Mouse (Mus musculus): ENCODE measurements around the gene Folr1.

Gene Folr1

GRCm38 (mm10) chr7:101832372-101832771, 38.2 kb downstream of the Folr1 start:
- no peak for DNase-seq

- no peak for DNase-seq
Measured at GRCm38 (mm10) chr7:101831437-101831836, 39.2 kb downstream of the Folr1 start.

GRCm38 (mm10) chr7:101830373-101830772, 40.2 kb downstream of the Folr1 start:
- DNase-seq = no peak

- peak; percentile 79 for DNase-seq
Measured at GRCm38 (mm10) chr7:101823758-101824630, 46.6 kb downstream of the Folr1 start.

GRCm38 (mm10) chr7:101822836-101823757, 47.5 kb downstream of the Folr1 start:
- DNase-seq = peak; percentile 65

DNA sequence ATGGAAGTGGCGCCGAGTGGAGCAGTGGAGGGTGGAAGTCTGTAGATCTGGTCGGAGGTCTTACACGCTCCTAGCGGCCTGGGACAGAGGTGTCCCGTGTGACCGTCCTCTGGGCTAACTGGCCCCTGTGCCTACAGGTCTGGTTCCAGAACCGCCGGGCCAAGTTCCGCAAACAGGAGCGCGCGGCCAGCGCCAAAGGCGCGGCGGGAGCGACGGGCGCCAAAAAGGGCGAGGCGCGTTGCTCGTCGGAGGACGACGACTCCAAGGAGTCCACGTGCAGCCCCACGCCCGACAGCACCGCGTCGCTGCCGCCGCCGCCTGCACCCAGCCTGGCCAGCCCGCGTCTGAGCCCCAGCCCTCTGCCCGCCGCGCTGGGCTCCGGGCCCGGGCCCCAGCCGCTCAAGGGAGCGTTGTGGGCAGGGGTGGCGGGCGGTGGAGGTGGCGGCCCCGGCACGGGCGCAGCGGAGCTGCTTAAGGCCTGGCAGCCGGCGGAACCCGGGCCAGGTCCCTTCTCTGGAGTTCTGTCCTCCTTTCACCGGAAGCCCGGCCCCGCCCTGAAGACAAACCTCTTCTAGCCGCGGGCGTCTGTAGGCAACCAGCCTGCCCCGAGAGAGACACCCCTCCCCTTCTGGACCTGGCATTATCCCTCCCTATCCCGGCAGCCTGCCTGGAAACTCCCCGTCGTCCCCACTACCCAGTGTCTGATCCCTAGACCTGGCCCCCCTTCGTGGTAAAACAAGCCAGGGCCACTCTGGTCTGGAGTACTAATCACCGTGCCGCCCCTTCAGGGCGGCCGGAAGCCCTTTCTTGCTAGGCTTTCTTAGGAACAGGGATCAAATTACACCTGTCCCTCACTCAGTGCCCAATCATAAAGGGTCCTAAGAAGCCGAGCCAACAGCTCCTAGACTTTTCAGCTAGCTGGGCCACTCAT, 48.8 kb downstream of the Folr1 start:
- DNase-seq = peak; percentile 53

DNA sequence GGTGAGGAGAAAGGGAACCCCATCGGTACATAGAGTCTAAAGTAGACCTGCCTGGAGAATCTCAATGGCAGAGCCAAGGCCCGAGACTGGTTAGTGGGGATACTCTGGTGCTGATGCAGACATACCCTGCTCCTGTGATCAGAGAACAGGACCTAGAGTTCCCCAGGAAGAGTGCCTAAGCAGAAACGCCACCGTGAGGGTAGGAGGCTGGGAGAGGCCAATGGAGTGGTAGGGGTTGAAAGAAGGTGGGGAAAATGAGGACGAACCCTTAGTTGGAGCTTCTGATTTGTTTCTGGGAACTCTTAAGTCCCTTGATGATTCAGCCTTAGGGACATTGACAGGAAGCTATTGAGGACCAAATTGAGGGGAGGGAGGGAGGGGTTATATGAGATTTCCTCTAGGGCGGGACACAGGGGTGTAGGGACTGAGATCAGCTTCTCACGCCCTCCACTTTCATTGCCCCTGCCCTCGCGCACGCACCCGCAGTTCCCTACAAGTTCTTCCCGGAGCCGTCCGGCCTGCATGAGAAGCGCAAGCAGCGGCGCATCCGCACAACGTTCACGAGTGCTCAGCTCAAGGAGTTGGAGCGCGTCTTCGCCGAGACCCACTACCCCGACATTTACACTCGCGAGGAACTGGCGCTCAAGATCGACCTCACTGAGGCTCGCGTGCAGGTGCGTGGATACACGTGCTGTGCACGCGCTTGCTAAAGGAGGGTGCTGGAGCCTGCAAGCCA, 50.1 kb downstream of the Folr1 start:
- no peak for DNase-seq

DNA sequence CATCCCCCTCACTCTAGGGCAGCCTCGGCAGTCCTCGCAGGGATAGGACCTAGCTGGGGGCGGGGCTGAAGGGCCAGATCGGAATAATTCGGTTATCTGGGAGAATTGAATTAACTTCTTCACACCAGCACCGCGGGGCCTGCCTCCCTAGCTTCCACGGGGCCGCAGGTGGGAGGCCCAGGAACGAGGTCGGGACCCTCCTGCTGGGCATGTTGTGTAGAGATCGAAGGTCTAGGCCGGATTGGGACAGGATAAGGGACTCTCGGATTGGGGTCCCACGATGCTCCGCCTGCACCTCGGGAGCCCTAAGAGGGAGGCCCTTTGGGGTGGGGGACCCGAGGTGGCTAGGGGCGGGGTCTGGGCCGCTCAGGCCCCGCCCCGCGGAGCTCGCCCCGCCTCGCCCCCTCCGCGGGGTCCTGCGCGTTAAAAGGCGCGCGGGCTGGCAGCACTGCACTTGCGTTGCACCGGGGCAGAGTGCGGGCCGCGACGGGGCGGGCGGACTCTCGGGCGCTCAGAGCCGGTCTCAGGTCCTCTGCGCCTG, 52.7 kb downstream of the Folr1 start, which contains the start of gene Phox2a:
Gene Phox2a (plus strand): TSS at position 453 of the 541 bp plus-strand sequence.
- DNase-seq = no peak

Measured in kidney, adult 11 months (tissue).